Mouse (Mus musculus): ENCODE data around the gene Arsa.

Gene Arsa

GRCm38 (mm10) chr15:89494970-89495369, 17.7 kb upstream of the Arsa start:
- DNase-seq, result no peak

GRCm38 (mm10) chr15:89488611-89489117, 11.4 kb upstream of the Arsa start:
- no peak for DNase-seq

GRCm38 (mm10) chr15:89488182-89488581, 11.0 kb upstream of the Arsa start:
- no peak for DNase-seq

GRCm38 (mm10) chr15:89480584-89480983, 3.4 kb upstream of the Arsa start:
- no peak for DNase-seq

- DNase-seq, result no peak
Observed at GRCm38 (mm10) chr15:89478622-89479021, 1.4 kb upstream of the Arsa start.

GRCm38 (mm10) chr15:89477806-89478205, 581 bp upstream of the Arsa start:
- DNase-seq, result no peak

GRCm38 (mm10) chr15:89476475-89476815, 780 bp downstream of the Arsa start:
- DNase-seq, result no peak

GRCm38 (mm10) chr15:89475611-89476474, 1.4 kb downstream of the Arsa start:
- DNase-seq, result peak; percentile 94

- DNase-seq, result no peak
Observed at GRCm38 (mm10) chr15:89475293-89475600, 2.0 kb downstream of the Arsa start.

- no peak for DNase-seq
Observed at GRCm38 (mm10) chr15:89474596-89475292, 2.5 kb downstream of the Arsa start.

GRCm38 (mm10) chr15:89473921-89474320, 3.3 kb downstream of the Arsa start:
- no peak for DNase-seq

GRCm38 (mm10) chr15:89473370-89473769, 3.9 kb downstream of the Arsa start:
- DNase-seq, result no peak

GRCm38 (mm10) chr15:89471476-89471875, 5.7 kb downstream of the Arsa start:
- no peak for DNase-seq

- peak; percentile 49 for DNase-seq
Observed at GRCm38 (mm10) chr15:89468577-89468976, 8.6 kb downstream of the Arsa start.

GRCm38 (mm10) chr15:89465052-89465451, 12.2 kb downstream of the Arsa start:
- peak; percentile 37 for DNase-seq

GRCm38 (mm10) chr15:89463334-89464235, 13.6 kb downstream of the Arsa start:
- no peak for DNase-seq

GRCm38 (mm10) chr15:89462176-89462575, 15.0 kb downstream of the Arsa start:
- DNase-seq, result no peak

GRCm38 (mm10) chr15:89461321-89461720, 15.9 kb downstream of the Arsa start:
- no peak for DNase-seq

GRCm38 (mm10) chr15:89460298-89460697, 16.9 kb downstream of the Arsa start:
- no peak for DNase-seq

- DNase-seq, result no peak
Observed at GRCm38 (mm10) chr15:89459821-89460220, 17.4 kb downstream of the Arsa start.

GRCm38 (mm10) chr15:89458942-89459341, 18.3 kb downstream of the Arsa start:
- no peak for DNase-seq

- no peak for DNase-seq
Observed at GRCm38 (mm10) chr15:89455642-89456041, 21.6 kb downstream of the Arsa start.

- DNase-seq, result no peak
Observed at GRCm38 (mm10) chr15:89454857-89455256, 22.4 kb downstream of the Arsa start.

All from embryo, embryonic 11 days (tissue).